Mouse (Mus musculus) thymus, adult 2 months (tissue): ENCODE measurements around the gene Zfp618.

Experiments
- CTCF ChIP-seq: fragments of 200-500 bp; IDR thresholded peaks from 2 replicates; pipeline ENCODE4 v1.5.1; 2012; ENCODE audit warnings: mild to moderate bottlenecking, control low read depth, low read length, moderate library complexity, borderline replicate concordance; ENCODE audit not compliant: control insufficient read depth, poor library complexity, insufficient read depth; ENCODE audit errors: extremely low read depth
- POLR2A ChIP-seq: fragments of 200-500 bp; IDR thresholded peaks from 2 replicates; pipeline ENCODE4 v1.6.1; 2012; ENCODE audit warnings: mild to moderate bottlenecking, low read length, control low read depth, moderate library complexity; ENCODE audit not compliant: control insufficient read depth, poor library complexity, insufficient read depth; ENCODE audit errors: extremely low read depth

DNA sequence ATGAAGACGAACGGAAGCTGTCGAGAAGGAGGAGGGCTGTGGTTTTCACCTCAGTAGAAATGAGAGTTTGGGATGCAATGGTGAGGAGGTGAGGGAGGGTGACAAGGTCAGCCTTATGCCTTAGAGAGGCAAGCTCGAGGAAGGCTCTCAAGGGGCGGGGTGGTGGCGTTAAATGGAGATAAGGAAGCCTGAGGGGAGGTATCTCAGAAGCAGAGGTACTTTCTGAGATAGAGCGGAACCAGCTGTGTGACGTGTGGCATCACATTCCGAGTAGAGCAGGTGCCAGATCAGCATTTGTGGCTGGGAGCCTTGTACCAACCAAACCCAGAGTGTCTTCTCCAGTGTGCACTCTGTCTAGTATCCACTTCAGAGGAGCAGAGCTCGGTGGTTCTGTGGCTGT, 73.6 kb downstream of the Zfp618 start:
- TF ChIP-seq CTCF, result no peak
- TF ChIP-seq POLR2A, result no peak
